Mouse (Mus musculus): ENCODE results near the gene Runx1. TPM values are rescaled to one million over a fixed set of nuclear protein-coding genes. Genes with fewer than 3 reads are reported as not detected.

Runx1 gene
- polyA plus RNA-seq, 1 experiment: 2.0 TPM

DNA sequence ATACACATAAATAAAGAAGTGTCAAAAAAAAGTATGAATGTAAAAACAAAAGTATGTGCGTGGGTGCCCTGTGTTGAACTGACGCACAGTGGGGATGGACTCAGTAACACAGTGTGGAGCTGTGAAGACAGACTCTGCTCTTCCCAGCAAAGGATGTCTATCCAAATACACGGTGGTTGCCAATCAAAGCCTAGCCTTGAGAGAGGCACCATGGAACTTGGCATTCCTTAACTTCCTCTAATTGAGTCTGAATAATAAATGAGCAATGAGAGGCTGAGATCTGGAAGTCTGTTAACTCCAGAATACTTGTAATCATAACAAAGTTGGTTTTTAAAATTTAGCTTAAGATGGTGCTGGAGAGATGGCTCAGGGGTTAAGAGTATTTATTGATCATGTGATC, 62.3 kb downstream of the Runx1 start:
- 89% methylated on average over 3 of the region's 3 CpGs for WGBS
- no peak for DNase-seq (ENCODE audit: low read depth, low spot score)

DNA sequence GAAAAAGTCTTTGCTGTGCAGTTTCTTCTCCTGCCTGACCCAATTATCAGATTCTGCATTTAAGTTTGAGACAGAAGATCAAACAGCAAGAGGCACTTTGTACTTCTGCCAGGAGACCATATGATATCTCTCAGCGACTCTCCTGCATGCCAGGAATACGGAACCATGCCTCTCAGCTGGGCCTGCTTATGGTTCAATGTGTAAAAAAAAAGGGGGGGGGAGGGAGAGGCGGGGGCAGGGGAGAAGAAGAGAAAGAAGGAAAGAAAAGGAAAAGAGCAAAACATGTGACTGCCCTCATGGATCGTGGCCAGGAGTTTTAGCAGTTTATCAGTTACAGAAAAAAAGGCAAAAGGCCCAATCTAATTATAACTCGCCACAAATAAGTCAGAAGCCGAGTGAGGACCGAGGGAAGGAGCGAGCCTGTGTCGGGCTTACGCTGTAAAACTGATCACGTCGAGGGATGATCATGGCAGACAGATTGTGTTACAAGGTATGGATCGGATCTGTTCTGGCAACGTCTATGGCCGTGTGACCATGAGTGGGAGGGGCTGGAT, 63.9 kb downstream of the Runx1 start:
- WGBS: 57% methylated on average over 15 of the region's 15 CpGs
- DNase-seq (ENCODE audit: low read depth, low spot score): no peak

GRCm38 (mm10) chr16:92760091-92760490, 65.9 kb downstream of the Runx1 start:
- WGBS: 93% methylated on average over 3 of the region's 3 CpGs
- DNase-seq (ENCODE audit: low read depth, low spot score): no peak

DNA sequence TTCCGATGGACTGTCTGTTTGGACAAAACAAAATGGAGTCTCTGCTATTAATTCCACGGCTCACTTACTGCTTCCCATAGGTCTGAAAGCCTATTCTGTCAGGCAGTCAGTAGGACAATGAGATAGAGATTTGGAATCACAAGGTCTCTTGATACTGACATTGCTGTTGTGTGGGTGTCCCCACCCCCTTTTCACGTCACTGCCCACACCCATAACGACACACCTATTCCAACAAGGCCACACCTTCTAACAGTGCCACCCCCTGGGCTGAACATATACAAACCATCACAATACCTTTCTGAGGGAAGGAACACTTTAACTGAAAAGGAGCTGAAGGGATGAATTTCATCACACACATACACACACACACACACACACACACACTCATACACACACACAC, 68.4 kb downstream of the Runx1 start:
- DNase-seq (ENCODE audit: low read depth, low spot score): no peak
- 57% methylated on average over 4 of the region's 4 CpGs for WGBS

- 93% methylated on average over 3 of the region's 3 CpGs for WGBS
Measured at GRCm38 (mm10) chr16:92753944-92754343, 72.0 kb downstream of the Runx1 start.

DNA sequence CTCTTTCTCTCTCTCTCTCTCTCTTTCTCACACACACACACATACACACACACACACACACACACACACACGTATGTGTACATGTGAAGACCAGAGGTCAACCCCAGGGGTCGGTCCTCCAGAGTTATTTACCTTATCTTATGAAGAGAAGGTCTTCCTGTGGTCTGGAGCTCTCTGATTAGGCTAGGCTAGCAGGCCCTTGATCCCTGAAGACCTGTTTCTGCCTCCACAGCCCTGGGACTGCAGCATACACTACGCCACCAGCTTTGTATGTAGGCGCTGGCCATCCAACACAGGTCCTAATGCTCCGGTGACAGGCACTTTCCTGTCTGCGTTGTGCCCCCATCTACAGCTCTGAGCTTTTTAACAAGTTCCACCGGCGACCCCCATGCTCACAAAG, 72.8 kb downstream of the Runx1 start:
- 84% methylated on average over 8 of the region's 8 CpGs for WGBS
- no peak for DNase-seq (ENCODE audit: low read depth, low spot score)

More at GRCm38 (mm10) chr16:92753944-92754343, 72.0 kb downstream of the Runx1 start:
- DNase-seq (ENCODE audit: low read depth, low spot score): no peak

DNA sequence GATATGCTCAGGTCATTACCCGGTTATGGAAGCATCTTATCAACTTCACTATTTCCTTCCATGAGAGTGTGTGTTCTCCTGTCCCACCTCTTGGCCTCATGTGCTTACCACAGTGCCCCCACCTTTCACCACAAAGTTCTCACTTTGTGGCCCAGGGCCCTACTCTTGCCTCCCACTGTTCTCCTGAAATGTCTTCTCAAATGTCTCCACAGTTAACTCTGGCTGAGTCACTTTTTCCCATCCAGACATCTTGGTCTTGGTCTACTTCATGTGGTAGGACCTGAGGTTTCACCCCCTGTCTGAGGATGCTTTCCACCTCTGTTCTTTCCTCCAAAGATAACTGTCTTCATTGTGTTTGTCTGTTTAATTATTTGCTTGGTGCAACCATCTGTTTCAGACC, 77.7 kb downstream of the Runx1 start:
- 85% methylated on average over 1 of the region's 1 CpGs for WGBS
- DNase-seq (ENCODE audit: low read depth, low spot score): no peak

- DNase-seq (ENCODE audit: low read depth, low spot score): no peak
- 94% methylated on average over 2 of the region's 2 CpGs for WGBS
Measured at GRCm38 (mm10) chr16:92747062-92747461, 78.9 kb downstream of the Runx1 start.

DNA sequence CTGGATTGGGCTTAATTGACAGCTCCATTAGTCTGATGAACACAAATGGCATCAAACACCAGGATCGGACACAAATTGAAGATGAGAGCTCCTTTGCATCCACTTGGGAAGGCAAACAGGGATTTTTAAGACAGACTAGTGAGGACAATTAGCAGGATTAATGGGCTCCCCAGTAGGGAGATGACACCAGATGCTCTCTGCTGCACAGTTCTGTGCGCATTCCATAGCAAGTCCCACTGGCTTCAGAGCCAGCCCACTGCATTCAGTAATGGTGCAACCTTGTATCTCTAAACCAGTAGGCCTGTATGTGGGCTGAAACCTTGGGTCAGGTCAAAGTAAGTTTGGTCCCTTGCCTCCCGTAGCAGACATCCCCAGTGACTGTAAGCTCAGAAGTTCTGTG, 80.7 kb downstream of the Runx1 start:
- 84% methylated on average over 3 of the region's 3 CpGs for WGBS
- no peak for DNase-seq (ENCODE audit: low read depth, low spot score)

DNA sequence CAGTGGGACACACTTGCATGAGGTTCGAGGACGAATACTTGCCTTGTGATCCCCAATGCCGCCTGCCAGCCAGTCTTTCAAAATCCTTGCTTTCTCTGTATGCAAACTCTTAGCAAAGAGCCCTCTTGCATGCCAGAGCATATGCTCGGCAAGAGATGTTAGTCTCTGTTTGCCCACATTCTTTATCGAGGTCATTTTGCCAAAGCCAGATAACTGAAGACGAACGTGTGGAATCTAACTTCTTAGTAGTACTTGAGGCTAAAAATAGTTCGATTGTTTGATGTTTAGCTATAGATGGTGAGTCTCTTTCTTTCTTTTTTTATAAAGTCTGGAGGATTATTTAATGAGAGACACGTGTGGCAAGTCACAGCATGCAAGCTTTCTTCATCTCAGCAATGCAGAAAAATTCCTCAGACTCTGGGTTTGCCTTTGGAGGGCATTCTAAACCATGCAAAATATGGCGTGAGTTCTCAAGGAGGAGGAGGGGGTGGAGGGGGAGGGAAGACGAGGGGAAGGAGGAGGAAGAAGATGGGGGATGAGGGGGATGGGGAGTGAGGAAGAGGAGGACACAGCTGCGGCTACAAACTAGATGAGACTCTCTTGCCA, 81.7 kb downstream of the Runx1 start:
- WGBS: 51% methylated on average over 12 of the region's 12 CpGs
- no peak for DNase-seq (ENCODE audit: low read depth, low spot score)

DNA sequence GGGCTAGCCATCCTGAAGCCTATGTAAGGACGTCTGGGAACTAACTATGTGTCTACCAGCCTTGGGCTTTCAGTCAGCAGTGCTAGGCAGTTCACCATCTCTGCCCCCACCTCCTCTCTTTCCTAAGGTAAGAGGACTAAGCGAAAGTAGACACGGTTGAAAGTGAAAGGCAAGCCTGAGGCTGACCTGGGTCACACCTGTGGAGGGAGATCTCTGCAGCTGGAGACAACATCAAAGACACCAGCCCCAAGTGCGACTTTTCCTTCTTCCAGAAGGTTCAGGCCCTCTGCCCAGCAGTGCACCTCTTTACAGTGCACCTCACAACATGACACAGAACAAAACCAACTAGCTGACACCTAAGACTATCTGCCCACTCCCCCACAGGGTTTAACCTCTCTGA, 82.2 kb downstream of the Runx1 start:
- 57% methylated on average over 4 of the region's 4 CpGs for WGBS
- DNase-seq (ENCODE audit: low read depth, low spot score): no peak

GRCm38 (mm10) chr16:92741342-92741741, 84.6 kb downstream of the Runx1 start:
- WGBS: 88% methylated on average over 8 of the region's 8 CpGs
- DNase-seq (ENCODE audit: low read depth, low spot score): no peak

DNA sequence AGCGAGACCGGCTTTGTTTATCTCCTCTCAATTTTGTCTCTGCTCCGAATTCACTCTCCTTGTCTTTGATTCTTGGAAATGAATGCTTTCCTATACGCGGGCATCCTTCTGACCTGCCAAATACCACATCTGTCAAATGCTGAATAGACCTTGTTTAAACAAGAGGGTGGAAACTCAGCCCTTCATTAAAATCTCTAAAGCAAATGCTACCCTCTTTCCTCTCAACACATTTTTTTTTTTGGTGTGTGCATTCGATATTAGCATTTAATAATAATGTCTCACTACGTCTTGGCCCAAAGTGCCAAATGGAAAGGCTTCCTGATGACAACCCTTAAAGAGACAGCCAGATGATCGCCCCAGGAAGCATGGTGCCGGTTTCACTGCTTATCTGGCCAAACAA, 85.4 kb downstream of the Runx1 start:
- DNase-seq (ENCODE audit: low read depth, low spot score): no peak
- WGBS: 74% methylated on average over 9 of the region's 9 CpGs

GRCm38 (mm10) chr16:92739997-92740396, 86.0 kb downstream of the Runx1 start:
- DNase-seq (ENCODE audit: low read depth, low spot score): no peak
- WGBS: 67% methylated on average over 12 of the region's 12 CpGs

GRCm38 (mm10) chr16:92739071-92739793, 86.7 kb downstream of the Runx1 start:
- no peak for DNase-seq (ENCODE audit: low read depth, low spot score)
- 86% methylated on average over 7 of the region's 7 CpGs for WGBS

DNA sequence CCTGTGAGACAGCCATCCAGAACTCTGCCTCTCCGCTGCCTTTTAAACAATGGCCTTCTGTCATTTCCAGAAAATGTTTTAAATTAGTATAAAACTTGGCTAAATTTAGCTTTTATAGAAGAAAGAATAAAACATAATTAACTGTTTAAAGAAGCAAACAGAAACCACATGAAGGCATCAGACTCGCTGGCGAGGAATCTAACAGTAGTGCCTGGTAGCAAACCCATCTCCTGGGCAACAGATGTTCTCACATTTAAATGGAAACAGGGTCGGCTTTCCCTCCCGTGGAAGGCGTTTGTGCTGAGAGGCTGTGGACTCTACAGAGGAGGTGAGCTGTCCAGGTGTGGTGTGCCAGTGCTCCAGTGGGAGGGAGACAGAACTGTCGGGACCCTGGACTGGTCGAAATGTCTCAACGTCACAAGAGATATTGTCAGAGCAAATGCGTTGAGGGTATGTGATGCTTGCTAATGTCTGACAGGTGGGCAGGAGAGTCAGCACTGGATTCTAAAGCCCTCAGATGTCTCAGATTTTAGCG, 87.4 kb downstream of the Runx1 start:
- DNase-seq (ENCODE audit: low read depth, low spot score): no peak
- WGBS: 73% methylated on average over 11 of the region's 11 CpGs

- DNase-seq (ENCODE audit: low read depth, low spot score): no peak
- WGBS: 80% methylated on average over 9 of the region's 9 CpGs
Measured at GRCm38 (mm10) chr16:92726870-92727269, 99.1 kb downstream of the Runx1 start.

DNA sequence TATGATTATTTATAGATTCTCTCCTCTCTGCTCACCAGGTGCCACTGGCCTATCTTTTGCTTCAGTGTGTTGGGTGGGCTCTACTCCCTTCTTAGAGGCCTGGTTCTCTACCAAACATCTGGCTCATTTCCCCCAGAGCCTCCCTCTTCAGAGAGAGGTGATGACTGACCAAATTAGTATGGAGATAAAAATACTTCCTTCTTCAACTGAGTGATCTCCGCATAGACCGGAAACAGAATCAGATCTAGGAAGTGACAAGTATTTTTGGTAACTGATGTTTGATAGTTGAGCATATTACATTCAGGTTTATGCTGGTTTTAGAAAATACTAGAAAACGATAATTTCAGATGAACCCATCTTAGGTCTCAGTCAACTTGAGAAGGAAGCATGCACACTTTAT, 101.4 kb downstream of the Runx1 start:
- 75% methylated on average over 3 of the region's 3 CpGs for WGBS
- DNase-seq (ENCODE audit: low read depth, low spot score): no peak

DNA sequence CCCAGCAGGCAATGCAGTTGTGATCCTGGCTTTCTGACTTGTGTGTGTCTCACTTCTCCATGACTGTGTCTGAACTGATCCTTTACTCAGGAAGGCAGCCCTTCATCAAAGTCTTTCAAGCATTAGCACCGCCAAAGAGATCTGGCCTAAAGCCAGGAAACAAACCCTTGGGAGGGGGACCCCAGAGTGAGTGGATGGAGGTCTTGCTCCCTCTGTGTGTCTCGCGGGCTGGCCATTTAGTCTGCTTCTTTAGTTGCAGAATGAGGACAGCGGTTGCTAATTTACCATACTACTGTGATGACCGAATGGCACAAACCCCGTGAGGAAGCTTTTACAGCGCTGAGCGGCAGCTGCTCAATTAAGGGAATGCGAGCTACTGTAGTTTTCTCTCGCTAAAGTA, 105.3 kb downstream of the Runx1 start:
- WGBS: 76% methylated on average over 10 of the region's 10 CpGs
- no peak for DNase-seq (ENCODE audit: low read depth, low spot score)

DNA sequence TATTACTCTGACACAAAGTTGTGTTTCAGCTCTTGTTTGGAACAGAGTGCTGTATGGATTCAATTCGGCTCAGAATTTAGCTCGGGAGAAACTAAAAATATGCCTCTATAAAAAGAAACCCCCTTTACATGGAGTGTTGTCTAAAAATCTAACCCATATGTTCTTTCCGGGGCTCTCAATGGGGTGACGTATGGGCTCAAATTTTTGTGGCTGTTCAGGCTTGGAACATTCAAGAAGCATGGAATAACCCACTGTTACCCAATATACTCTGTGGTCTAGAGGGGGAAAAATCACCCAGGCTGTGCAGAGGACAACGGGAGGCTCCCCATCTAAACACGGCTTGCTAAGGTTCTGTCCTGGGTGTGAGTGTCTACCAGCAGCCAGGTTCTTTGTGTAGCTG, 106.2 kb downstream of the Runx1 start:
- WGBS: 88% methylated on average over 6 of the region's 6 CpGs
- no peak for DNase-seq (ENCODE audit: low read depth, low spot score)

Measured in large intestine, adult 2 months (tissue).